Mouse (Mus musculus) ovary, postnatal 36 days (tissue): ENCODE measurements around the gene Srrt.

Source experiments
- DNase-seq: peaks from one replicate; pipeline ENCODE4 v3.0.0; 2022; ENCODE audit warnings: low spot score, mixed read lengths

The Srrt gene

DNA sequence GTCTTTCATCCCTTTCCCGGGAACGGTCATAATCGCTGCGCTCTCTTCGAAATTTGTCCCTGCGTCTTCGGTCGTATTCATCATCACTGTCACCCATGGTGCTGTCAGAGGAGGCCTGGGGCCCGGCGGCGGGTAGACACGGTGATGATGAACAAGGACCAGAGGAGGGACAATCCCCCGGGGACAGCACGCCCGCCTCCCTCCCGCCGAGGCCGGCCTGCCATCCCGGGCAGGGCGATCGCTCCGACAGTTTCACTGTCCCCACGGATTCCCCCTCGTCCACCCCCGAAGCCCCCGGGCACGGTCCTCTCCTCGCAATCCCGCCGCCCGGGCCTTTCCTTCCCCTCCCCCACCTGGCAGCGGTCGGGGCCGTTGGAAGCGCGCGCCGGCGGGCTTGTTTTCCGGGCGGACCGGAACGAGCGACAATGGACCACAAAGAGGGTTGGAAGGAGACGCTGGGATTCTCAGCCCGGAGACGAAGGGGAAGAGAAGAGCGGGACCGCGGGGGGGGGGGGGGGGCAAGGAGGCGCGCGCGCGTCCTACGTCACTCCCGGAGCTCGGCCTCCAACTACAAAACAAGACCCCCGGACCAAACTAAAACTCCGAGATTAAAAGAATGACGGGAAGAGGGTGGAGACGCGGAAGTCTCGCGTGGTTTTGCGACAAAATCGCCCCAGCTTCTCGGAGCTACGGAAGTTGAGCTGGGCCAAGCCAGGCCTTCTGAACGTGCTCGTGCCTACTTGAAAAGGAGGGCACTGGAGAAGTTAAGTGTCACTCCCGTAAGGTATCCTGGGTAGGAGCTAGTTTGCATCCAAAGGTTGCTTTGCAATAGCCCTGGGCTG, at the start of gene Srrt:
TSS of gene Srrt (minus strand) at position 604 of the 842 bp plus-strand sequence.
- DNase-seq: peak; percentile 88

DNA sequence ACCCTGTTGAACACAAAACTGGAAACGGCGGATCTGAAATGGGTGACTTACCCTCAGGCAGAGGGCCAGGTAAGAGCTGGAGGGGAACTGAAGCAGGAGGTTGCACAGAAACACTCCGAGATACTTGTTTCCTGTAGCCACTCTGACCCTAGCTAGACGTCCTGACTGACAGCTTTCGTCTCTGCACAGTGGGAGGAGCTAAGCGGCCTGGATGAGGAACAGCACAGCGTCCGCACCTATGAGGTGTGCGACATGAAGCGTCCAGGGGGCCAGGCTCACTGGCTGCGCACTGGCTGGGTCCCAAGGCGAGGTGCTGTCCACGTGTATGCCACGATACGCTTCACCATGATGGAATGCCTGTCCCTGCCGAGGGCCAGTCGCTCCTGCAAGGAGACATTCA, 46.6 kb upstream of the Srrt start:
- no peak for DNase-seq

DNA sequence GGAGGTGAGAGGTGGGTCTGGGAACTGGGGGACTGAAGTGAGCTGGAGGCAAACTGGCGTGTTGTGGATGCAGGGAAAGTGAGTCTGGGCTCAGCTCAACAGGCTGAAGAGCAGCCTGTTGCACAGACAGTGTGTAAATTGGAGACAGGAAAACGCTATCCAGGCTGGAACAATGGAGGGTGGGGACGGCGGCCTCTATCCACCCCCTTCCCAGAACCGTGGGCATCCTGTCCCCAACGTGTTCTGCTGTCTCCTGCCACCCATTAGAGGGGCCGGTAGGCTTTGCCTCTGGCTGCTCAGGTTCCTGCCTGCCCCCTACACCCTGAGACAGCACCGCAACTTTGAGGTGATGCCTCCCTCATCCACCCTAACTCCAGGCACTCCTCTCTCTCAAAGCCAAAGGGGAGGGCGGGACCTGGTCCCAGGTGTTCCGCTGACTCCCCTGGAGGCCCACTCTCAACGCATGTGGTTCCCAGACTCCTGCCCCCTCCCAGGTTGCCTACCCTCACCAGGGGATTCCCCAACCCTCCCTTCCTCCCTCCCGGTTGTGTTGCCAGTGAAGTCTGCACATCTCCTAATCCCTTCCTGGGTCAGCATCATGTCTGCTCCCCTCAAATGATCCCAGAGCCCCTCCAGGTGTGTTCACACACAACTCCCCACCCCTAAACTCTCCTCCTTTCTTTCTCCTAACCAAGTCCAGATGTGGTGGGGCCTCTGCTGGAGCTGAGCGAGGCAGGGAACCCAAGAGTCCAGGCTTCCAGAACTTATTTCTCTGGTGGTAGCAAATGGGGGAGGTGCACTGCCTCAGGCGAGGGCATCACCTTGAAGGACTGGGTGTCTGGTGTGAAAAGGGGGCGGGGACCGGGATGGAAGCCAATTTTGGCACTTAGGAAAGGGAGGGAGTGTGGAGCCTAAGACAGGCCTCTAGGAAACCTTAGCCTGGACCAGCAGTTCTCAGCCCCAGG, 44.8 kb upstream of the Srrt start:
- DNase-seq: peak; percentile 58

DNA sequence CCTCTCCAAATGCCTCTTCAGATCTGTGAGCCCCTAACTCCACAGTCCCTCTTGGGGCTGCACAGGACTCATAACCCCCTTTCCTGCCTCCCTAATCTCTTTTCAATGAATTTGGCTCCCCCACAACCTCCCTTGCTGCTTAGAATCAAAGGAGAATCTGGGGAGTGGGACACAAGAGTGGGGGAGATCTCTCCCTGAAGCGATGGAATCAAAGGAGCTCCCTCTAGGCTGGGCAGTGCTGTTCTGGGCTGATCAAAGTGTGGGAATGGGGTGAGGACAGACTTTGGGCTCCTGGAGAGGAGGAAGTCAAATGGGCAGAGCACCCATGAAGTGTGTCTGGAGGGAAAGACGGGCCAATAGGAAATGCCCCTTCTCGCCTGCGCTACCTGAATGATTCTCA, 43.9 kb upstream of the Srrt start:
- no peak for DNase-seq

DNA sequence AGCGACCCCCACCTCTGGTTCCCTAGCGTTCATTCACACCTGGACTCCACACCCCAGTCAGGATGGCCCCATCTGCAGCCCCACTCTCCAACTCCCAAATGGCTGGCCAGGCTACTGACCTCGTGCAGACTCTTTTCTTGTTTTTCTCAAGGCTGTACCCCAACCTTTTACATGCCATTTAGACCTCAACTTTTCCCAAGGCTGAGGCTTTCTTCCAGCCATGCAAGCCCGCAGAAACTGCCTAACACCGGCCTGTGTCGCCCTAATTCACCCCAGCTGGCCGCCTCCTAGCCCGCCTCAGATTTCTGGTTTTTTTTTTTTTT, 43.5 kb upstream of the Srrt start:
- DNase-seq: no peak

DNA sequence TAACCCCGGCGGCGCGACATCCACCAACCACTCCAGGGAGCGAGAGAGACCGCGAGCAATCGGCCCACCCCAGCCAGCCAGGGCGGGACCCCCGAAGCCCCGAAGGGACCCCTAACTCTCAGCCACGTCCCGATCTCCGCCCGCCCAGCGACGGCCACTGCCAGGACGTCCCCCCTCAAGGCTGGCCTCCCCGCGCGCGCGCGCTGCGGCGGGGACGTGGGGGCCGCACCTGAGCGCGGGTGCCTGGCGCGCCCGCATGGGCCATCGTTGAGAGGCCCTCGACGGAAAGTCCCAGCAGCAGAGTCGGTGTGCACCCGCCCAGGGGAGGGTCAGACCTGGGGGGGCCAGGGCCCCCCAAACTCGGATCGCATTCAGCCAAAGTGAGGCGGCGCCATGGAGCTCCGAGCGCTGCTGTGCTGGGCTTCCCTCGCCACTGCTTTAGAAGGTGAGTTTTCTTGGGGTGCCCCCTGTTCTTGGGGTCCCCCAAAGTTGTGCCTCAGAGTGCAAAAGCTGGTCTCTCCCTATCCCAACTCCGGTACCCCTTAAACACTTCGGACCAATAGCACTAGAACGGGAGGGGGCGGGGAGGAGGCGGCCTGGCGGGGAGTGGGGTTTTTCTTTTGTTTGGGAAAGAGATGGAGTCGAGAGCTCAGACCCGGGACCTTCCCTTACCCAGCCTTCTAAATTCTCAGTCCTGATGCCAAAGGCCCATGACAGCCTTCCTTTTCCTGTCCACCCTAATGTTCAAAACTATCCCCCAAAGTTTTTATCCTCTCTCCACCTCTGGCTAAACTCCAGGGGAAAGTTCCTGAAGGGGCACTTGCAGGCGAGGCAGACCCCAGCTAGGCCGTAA, 43.0 kb upstream of the Srrt start:
- no peak for DNase-seq

DNA sequence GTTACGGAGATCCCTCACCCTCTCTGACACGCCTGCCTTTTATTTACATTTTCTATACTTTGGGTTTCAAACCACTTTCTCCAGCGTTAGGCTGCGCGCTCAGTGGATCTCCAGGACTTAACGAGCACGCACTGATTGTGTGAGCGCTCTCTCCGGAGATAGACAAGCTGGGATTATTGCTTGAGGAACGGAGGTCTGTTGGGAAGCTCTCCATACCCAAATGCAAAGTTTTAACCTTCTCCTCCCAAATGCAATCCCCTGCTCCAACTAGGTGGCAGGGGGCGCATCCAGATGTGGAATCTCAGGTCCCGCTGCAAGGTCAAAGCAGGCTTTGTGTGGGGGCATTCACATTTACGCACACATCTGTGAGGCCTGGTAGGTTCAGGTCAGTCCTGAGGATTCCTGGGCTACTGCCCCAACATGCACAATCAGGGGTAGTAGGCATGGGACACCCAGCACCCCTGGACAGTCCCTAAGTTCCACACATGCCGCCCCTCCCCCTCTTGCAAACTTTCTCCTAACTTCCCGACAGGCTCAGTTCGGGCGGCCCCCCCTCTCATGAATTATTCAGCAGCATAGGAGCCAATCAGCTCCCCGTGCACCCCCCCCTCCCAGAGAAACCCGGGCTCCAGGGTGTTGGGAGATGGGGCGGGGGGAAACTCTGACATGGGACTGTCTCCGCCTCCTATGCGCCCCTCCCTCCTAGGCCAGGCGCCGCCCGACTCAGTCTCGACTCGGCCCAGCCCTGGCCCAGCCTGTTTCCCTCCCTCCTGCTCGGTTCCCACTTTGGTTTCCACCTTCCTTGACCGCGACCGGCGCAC, 42.1 kb upstream of the Srrt start, which contains the start of gene Ephb4:
TSS of gene Ephb4 (plus strand) at position 726 of the 821 bp plus-strand sequence.
- peak; percentile 91 for DNase-seq

DNA sequence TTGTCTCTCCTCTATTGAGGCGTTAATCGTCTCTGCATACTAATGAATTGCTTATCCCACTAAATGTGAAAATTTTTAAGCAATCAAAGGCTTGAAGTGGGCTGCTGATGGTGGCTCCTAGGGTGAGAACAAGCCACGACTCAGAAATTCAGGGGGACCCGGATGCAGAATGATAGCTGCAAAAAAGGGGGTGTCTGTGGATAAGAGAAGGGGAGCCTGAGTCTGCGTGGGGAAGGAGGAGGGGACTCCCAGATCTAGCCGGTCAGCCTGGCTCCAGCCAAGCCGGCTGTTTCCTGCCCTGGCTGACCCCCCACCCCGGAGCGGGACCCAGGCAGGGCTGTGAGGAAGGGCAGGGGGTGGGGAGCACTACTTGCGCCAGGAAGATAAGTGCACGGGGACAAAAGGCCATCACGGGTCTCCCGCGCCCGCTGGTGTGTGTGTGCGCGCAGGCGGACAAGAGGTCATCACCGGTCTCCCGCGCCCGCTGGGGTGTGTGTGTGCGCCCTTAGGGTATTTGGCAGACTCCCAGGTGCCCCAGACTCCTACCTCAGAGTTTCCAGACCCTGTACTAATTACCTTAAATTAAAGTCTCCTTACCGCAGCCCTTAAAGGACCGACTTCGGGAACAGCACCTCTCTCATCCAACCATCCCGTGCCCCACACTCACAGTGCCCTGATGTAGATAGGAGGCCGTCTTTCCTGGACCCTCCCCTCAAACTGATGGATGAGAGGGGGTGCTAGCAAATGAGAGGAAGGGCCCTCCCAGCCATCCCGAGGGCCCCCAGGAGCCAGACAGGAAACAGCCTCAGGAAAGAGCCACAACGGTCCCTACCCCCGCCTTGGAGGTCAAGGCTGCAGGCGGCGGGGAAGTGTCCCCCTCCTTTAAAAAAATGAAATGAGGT, 41.3 kb upstream of the Srrt start:
- DNase-seq: peak; percentile 57

DNA sequence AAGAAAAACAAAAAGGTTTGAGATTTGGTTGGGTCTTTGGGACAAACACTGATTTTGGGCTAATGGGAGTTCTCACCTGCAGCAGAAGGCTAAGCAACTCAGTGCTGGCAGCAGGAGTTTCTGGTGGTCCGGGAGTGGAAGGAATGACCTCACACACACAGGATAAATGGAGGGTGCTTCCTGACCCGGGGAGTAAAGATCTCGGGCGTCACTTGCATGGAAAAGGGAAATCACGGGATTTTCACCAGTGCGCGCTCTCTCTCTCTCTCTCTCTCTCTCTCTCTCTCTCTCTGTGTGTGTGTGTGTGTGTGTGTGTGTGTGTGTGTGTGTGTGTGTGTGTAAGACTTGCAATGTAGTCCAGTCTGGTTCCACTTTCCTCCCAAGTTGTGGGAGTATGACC, 40.4 kb upstream of the Srrt start:
- no peak for DNase-seq

DNA sequence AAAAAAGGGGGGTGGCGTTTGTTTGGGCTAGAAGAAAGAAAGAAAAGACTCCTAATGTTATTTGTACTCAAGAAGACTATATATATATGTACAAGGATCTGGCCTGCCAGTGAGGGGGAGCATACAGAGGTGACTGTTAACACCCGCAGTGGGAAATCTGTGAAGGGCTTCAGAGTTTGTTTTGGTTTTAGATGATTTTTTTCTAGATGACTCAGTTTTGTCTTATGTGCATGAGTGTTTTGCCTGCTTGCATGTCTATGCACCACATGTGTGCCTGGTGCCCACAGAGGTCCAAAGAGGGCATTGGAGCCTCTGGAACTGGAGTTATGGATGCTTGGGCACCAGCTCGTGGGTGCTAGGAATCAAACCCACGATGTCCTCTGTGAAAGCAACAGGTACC, 39.5 kb upstream of the Srrt start:
- no peak for DNase-seq

DNA sequence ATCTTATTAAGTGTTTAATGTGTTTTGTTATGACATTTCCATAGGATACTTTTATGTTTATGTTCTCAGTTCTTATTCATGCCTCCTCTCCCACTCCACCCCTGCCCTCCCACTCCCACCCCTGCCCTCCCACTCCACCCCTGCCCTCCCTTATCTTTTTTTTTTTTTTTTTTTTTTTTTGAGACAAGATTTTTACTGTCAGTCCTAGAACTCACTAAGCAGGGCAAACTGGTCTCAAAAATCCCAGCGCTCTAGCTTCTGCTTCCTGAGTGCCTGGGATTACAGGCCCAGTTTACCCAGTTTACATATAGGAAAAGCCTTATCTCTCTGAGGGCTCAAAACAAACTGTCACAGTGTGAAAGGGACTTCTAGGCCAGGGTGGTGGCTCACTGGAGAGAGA, 38.9 kb upstream of the Srrt start:
- no peak for DNase-seq

DNA sequence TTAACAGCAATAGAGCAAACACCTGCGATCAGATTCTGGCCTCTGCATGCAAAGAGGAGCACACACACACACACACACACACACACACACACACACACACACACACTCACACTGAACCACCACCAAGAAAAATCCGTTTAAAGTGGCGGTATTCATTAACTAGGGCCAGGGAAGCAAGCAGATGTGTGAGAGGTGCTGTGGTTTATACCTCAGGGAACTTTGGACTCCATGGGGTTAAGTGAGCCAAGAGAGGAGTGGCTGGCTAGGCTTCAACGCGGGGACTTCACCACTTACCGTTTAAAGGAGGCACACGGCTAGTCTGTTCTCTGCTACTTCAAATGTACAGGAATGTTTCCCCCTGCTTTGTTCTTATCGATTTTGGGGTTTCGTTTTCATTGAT, 38.3 kb upstream of the Srrt start:
- DNase-seq: no peak

DNA sequence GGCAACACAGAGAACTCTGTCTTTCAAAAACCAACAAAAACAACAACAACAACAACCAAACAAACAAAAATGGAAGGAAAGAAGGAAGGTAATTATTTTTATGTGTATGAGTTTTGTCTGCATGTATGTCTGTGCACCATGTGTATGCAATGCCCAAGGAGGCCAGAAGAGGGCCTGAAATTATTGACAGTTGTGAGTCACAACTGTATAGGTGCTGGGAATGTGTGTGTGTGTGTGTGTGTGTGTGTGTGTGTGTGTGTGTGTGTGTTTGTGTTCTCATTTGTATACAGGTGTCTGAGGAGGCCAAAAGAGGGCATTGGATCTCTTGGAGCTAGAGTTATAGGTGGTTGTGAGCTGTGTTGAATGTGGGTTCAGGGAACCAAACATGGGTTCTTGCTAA, 36.4 kb upstream of the Srrt start:
- no peak for DNase-seq

DNA sequence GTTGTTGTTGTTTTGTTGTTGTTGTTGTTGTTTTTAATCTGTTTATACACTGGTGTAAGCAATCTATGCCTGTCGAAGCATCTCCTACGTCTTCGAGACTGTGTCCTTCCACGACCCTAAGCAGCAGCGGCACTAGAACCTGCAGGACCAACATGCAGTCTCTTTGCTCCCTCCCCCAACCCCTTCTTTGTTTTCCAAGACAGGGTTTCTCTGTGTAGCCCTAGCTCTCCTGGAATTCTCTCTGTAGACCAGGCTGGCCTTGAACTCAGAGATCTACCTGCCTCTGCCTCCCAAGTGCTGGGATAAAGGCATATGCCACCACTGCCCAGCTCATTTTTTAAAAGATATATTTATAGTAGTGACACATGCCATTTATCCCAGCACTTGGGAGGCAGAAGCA, 35.9 kb upstream of the Srrt start:
- DNase-seq: no peak

DNA sequence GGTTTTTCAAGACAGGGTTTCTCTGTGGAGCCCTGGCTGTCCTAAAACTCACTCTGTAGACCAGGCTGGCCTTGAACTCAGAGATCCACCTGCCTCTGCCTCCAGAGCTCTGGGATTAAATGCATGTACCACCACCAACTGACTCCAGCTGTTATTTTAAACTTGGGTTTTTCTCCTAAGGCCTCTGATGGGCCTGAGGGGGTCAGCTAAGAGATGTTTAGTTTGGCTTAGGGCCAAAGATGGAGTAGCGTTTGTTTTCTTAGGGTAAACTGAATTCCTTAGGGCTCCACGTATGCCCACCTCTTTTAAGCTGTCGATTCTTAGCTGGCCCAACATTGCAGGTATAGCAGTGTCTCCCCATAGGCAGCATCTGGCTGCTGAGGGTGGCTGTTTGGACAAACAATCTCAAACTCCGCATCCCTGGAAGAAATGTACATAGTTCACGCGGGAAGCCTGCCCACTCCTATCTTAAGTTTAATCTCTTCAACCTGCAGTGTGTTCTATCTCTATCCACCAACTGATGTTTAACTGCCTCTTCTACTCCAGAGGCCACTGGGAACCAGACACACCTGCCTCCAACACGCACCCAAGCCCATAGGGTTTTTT, 35.0 kb upstream of the Srrt start:
- DNase-seq: no peak

DNA sequence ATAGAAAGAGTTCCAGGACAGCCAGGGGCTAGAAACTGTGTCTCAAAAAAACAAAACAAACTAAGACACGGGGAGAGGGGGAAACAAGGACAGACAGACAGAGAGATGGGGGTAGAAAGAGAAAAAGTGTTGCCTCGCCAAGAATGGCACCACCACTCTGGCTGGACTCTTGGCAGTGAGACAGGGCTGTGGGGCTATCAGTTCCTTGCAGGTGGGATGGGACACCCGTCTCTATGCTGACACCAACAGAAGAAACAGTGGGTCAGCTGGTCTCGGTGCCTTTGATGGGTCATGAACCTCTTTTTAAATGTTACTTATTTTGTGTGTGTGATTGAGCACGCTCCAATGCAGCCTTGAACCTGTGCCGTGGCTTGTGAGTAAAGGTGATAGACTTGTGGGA, 32.7 kb upstream of the Srrt start:
- no peak for DNase-seq

DNA sequence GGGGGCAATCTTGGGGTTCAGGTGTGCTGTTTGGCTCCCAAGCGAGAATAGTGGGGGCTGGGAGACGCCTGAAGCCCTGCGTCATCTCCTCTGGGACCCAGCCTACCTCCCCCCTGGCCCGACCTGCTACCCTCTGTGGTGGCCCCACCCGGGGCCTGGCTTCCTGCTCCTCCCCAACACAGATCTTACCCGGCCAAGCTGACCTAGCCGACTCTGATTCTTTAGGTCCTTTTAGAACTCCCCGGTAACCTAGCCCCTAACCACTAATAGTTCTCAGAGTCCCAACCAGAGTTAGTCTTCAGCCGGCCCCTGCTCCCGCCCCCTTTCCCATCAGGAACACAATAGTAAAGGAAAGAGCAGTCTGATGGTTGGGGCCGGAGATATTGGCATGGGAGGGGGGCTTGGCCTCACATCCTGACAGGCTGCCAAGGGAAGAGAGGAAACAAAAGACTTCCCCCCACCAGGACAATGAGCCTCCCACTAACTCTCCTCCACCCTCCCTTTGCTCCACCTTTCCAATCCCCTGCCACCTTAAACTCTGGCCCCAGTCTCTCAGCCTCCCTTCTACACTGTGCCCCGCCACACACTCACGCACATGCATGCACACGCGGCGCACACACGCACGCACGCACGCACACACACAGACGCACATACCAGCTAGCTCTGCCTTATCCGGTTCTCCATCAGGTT, 32.0 kb upstream of the Srrt start:
- DNase-seq: peak; percentile 49

DNA sequence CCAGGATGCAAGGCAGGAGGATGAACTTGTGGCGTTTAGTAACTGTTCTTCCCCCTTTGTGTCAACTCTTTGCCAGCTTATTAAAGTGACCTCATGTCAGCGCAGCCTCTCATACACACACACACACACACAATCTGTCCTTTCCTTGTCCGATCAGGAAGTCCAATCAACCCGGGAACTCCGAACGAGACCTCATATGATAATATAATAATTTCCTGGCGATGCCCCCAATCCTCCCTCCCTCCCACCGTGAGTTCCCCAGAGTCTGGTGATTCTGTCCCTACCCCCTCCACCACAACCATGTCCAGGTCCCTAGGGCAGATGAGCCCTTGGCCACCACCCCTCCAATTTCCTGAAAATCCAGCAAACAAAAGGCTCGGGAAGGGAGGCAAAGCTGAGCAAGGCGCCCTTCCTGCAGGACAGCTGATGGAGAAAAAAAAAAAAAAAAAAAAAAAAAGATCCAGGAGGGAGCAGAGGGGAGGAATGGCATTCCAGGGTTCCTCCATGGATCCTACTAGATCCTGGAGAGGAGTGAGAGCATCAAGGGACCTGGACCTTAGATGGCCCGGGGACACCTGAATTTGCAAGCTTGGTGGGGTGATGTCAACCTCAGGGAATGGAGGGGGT, 31.3 kb upstream of the Srrt start:
- peak; percentile 47 for DNase-seq

DNA sequence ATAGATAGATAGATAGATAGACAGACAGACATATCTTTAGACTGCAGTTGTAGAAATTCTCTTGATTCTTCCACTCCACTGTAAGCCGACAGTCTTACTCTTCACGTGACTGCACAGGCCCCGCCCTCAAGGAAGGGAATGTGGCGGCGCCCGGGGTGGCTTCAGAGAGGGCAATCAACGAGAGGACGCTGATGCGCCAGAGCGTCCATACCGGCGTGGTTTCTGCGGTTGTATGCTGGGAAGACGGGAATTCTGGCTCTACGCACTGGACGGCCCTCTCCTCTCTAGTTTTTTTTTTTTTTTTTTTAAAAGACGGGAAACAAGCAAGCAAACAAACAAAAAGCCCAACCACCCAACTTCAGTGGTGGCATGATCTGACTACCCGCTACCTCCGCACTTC, 30.8 kb upstream of the Srrt start:
- peak; percentile 92 for DNase-seq
